Mouse (Mus musculus) myocyte (in vitro differentiated cells): ENCODE data around the gene Prkaa2. TPM values are rescaled to one million over a fixed set of nuclear protein-coding genes. Genes with fewer than 3 reads are reported as not detected.

Experiments
- H3K27me3 ChIP-seq: one replicate; pipeline ENCODE4 v1.6.1; 2011; ENCODE audit not compliant: control insufficient read depth, insufficient read depth, insufficient read length
- H3K36me3 ChIP-seq: one replicate; pipeline ENCODE4 v1.6.1; 2011; ENCODE audit not compliant: control insufficient read depth, insufficient read depth
- H3K4me2 ChIP-seq: one replicate; pipeline ENCODE4 v1.6.1; 2011; ENCODE audit warnings: low read depth, control low read depth
- H3K4me3 ChIP-seq: one replicate; pipeline ENCODE4 v1.5.1; 2011; ENCODE audit warnings: mild to moderate bottlenecking, control low read depth, moderate library complexity
- H3K79me2 ChIP-seq: one replicate; pipeline ENCODE4 v1.6.1; 2011; ENCODE audit not compliant: control insufficient read depth, insufficient read depth
- H3ac ChIP-seq: one replicate; pipeline ENCODE4 v1.6.1; 2011; ENCODE audit not compliant: control insufficient read depth, insufficient read length
- CEBPB ChIP-seq: IDR thresholded peaks from 2 replicates; pipeline ENCODE4 v1.6.1; 2011; ENCODE audit warnings: mild to moderate bottlenecking, moderate library complexity; ENCODE audit not compliant: poor library complexity, insufficient read depth, severe bottlenecking
- E2F4 ChIP-seq: IDR thresholded peaks from one replicate; pipeline ENCODE4 v1.6.1; 2011; ENCODE audit warnings: mild to moderate bottlenecking, control low read depth, moderate library complexity; ENCODE audit not compliant: insufficient read depth
- MAX ChIP-seq: IDR thresholded peaks from one replicate; pipeline ENCODE4 v1.6.1; 2011; ENCODE audit warnings: low read depth, mild to moderate bottlenecking, control low read depth
- MYOD1 ChIP-seq, 3 experiments: IDR thresholded peaks; one replicate each; pipeline ENCODE4 v1.6.1; 2011; ENCODE audit warnings: control low read depth in 2 of 3, low read depth in 2 of 3, mild to moderate bottlenecking in 2 of 3, moderate library complexity in 1 of 3; ENCODE audit not compliant: insufficient read length in 2 of 3, control insufficient read depth in 1 of 3
- MYOG ChIP-seq, 3 experiments: IDR thresholded peaks; one replicate each; pipeline ENCODE4 v1.6.1; 2011; ENCODE audit warnings: control low read depth in 2 of 3, low read depth in 2 of 3, mild to moderate bottlenecking in 2 of 3; ENCODE audit not compliant: insufficient read length in 2 of 3, control insufficient read depth in 1 of 3, insufficient read depth in 1 of 3
- POLR2A ChIP-seq: IDR thresholded peaks from one replicate; pipeline ENCODE4 v1.6.1; 2011; ENCODE audit warnings: low read depth, mild to moderate bottlenecking, control low read depth, moderate library complexity; ENCODE audit not compliant: insufficient read length
- POLR2AphosphoS2 ChIP-seq: IDR thresholded peaks from one replicate; pipeline ENCODE4 v1.6.1; 2011; ENCODE audit warnings: low read depth, control low read depth; ENCODE audit not compliant: insufficient read length
- REST ChIP-seq: IDR thresholded peaks from one replicate; pipeline ENCODE4 v1.6.1; 2011; ENCODE audit warnings: mild to moderate bottlenecking, control low read depth, moderate library complexity; ENCODE audit not compliant: insufficient read depth, insufficient read length
- SRF ChIP-seq: IDR thresholded peaks from one replicate; pipeline ENCODE4 v1.6.1; 2011; ENCODE audit warnings: low read depth; ENCODE audit not compliant: control insufficient read depth, insufficient read length
- TCF12 ChIP-seq: IDR thresholded peaks from one replicate; pipeline ENCODE4 v1.6.1; 2011; ENCODE audit warnings: mild to moderate bottlenecking, control low read depth; ENCODE audit not compliant: poor library complexity, insufficient read depth, severe bottlenecking
- TCF3 ChIP-seq: IDR thresholded peaks from one replicate; pipeline ENCODE4 v1.6.1; 2011; ENCODE audit warnings: low read depth, control low read depth; ENCODE audit not compliant: insufficient read length
- USF1 ChIP-seq: IDR thresholded peaks from one replicate; pipeline ENCODE4 v1.6.1; 2011; ENCODE audit warnings: low read depth, mild to moderate bottlenecking, control low read depth, moderate library complexity
- polyA plus RNA-seq: library from polyadenylated mRNA; unstranded; fragments of >200 nt; fragmentation: generic; extraction: Trizol; gene quantifications from one replicate; pipeline ENCODE4 v1.2.1, GENCODE M21; 2012; ENCODE audit warnings: missing spikeins

Prkaa2 gene
- polyA plus RNA-seq, 1 experiment: 2.2 TPM

- Histone ChIP-seq H3K4me2 (no peak overlapping the region), H3K79me2 (no peaks in the 10 kb centered on the region), H3ac (no peak overlapping the region), H3K27me3 (no peaks in the 10 kb centered on the region), H3K36me3 (no peaks in the 10 kb centered on the region), H3K4me3 (no peak overlapping the region)
- TF ChIP-seq MAX: no peak
- no peak for TF ChIP-seq MYOG (IDR thresholded peaks at IDR 0.05; ENCODE audit: control insufficient read depth in 1 of 3, insufficient read depth in 1 of 3, insufficient read length in 2 of 3, low read depth in 2 of 3)
- no peak for TF ChIP-seq POLR2AphosphoS2
- no peak for TF ChIP-seq MYOD1 (IDR thresholded peaks at IDR 0.05; ENCODE audit: control insufficient read depth in 1 of 3, insufficient read length in 2 of 3, low read depth in 2 of 3)
- TF ChIP-seq CEBPB: no peak
- TF ChIP-seq USF1: no peak
- TF ChIP-seq POLR2A: no peak
Observed at GRCm38 (mm10) chr4:105088671-105089070, 21.0 kb downstream of the Prkaa2 start.

GRCm38 (mm10) chr4:105076152-105076551 lies 33.5 kb downstream of the Prkaa2 start:
- Histone ChIP-seq H3K27me3 (no peaks in the 10 kb centered on the region), H3K79me2 (no peaks in the 10 kb centered on the region), H3K4me2 (no peak overlapping the region), H3K36me3 (no peaks in the 10 kb centered on the region), H3ac (no peak overlapping the region), H3K4me3 (no peak overlapping the region)
- TF ChIP-seq TCF3 (no peak), MYOG (IDR thresholded peaks at IDR 0.05; ENCODE audit: control insufficient read depth in 1 of 3, insufficient read depth in 1 of 3, insufficient read length in 2 of 3, low read depth in 2 of 3) (no peak), REST (no peak), MYOD1 (IDR thresholded peaks at IDR 0.05; ENCODE audit: control insufficient read depth in 1 of 3, insufficient read length in 2 of 3, low read depth in 2 of 3) (no peak), USF1 (no peak), POLR2AphosphoS2 (no peak), TCF12 (no peak), E2F4 (no peak), CEBPB (no peak), MAX (no peak), POLR2A (no peak), SRF (no peak)

- H3K36me3 ChIP-seq: no peaks in the 10 kb centered on the region
- H3K27me3 ChIP-seq: no peaks in the 10 kb centered on the region
- TF ChIP-seq MAX (no peak), POLR2A (no peak), TCF3 (no peak), CEBPB (peak; percentile 61; the same call in 1 of the 2 replicates), POLR2AphosphoS2 (no peak), USF1 (no peak), E2F4 (no peak), MYOD1 (IDR thresholded peaks at IDR 0.05; ENCODE audit: control insufficient read depth in 1 of 3, insufficient read length in 2 of 3, low read depth in 2 of 3) (no peak)
- H3K79me2 ChIP-seq: no peaks in the 10 kb centered on the region
- no peak overlapping the region for H3ac ChIP-seq
- no peak overlapping the region for H3K4me3 ChIP-seq
- no peak overlapping the region for H3K4me2 ChIP-seq
Observed at GRCm38 (mm10) chr4:105071761-105072427, 37.8 kb downstream of the Prkaa2 start.

- H3K79me2 ChIP-seq: no peaks in the 10 kb centered on the region
- H3ac ChIP-seq: no peak overlapping the region
- no peaks in the 10 kb centered on the region for H3K27me3 ChIP-seq
- H3K4me3 ChIP-seq: no peak overlapping the region
- H3K36me3 ChIP-seq: no peaks in the 10 kb centered on the region
- no peak for TF ChIP-seq SRF
- no peak for TF ChIP-seq REST
- TF ChIP-seq TCF12: no peak
- TF ChIP-seq MYOG (IDR thresholded peaks at IDR 0.05; ENCODE audit: control insufficient read depth in 1 of 3, insufficient read depth in 1 of 3, insufficient read length in 2 of 3, low read depth in 2 of 3): no peak
- no peak for TF ChIP-seq TCF3
- TF ChIP-seq POLR2AphosphoS2: no peak
- no peak for TF ChIP-seq MAX
- no peak for TF ChIP-seq POLR2A
- H3K4me2 ChIP-seq: no peak overlapping the region
Observed at GRCm38 (mm10) chr4:105070982-105071381, 38.7 kb downstream of the Prkaa2 start.

- Histone ChIP-seq H3K27me3 (no peaks in the 10 kb centered on the region), H3K79me2 (no peaks in the 10 kb centered on the region)
Observed at GRCm38 (mm10) chr4:105051291-105051690, 58.4 kb downstream of the Prkaa2 start.

More at GRCm38 (mm10) chr4:105051291-105051690, 58.4 kb downstream of the Prkaa2 start:
- no peak overlapping the region for H3K4me3 ChIP-seq
- H3ac ChIP-seq: no peak overlapping the region
- H3K36me3 ChIP-seq: no peaks in the 10 kb centered on the region
- no peak overlapping the region for H3K4me2 ChIP-seq
- TF ChIP-seq USF1 (no peak), SRF (no peak), MYOG (IDR thresholded peaks at IDR 0.05; ENCODE audit: control insufficient read depth in 1 of 3, insufficient read depth in 1 of 3, insufficient read length in 2 of 3, low read depth in 2 of 3) (no peak), POLR2A (no peak), E2F4 (no peak), MYOD1 (IDR thresholded peaks at IDR 0.05; ENCODE audit: control insufficient read depth in 1 of 3, insufficient read length in 2 of 3, low read depth in 2 of 3) (no peak), POLR2AphosphoS2 (no peak), CEBPB (no peak), TCF12 (no peak), REST (no peak), MAX (no peak), TCF3 (no peak)
